Mouse (Mus musculus) adipocyte (in vitro differentiated cells): ENCODE data around the gene Tmem86a.

Experiments used
- DNase-seq: peaks from one replicate; pipeline ENCODE4 v3.0.0-alpha.2; 2016; ENCODE audit warnings: low spot score

Tmem86a gene

GRCm38 (mm10) chr7:47076193-47076592 is 25.8 kb downstream of the Tmem86a start:
- DNase-seq: no peak

DNA sequence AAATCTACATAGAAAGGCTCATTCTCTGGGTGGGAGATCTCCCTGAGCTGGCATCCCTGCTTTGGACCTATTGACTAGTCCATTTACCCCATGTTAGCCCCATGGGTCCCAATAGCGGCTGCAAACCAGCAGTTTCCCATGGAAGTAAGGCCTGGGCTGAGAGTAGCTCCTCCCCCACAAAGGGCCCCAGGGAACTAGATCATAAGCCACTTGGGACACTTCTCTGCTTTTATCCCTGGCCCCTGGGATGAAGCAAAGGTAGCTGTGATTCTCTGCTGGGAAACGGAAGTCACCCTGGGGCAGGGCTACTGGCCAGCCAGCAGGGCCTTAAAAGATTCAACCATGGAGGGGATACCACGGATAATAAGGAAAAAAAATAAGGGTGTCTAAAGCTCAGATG is 26.3 kb downstream of the Tmem86a start:
- no peak for DNase-seq

DNA sequence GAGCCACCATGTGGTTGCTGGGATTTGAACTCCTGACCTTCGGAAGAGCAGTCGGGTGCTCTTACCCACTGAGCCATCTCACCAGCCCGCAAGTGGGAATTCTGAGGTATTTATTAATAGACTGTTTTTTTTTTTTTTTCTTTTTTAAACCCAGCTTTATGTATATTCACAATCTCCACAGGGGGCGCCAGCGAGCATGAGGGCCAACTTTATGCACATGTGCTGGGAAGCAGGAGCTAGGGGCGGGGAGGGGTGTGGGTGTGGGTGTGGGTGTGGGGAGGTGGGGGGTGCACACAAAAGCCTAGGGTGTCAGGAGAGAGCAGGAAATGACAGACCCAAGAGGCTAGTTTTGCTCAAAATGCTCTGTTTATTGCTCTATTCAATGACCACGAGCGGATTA is 27.1 kb downstream of the Tmem86a start:
- DNase-seq: peak; percentile 45

GRCm38 (mm10) chr7:47080868-47081267 is 30.5 kb downstream of the Tmem86a start:
- DNase-seq: no peak

DNA sequence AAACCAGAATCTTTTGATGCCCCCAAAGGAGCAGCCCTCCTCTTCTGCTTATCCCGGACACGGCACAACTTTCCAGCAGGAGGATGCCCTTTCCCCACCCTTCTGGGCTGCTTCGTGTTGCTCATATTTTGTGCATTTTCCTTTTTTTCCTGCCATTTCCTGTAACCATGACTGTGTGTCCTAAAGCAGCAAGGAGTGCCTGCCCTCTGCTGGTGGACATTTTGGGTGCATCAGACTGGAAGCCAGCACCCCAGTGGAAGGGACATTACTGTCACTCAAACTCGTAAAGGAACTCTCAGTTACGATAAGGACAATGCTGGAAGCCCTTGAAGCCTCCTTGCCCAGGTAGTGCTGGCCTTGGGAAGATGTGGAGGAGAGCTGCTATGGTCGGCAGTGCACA is 30.9 kb downstream of the Tmem86a start:
- DNase-seq: peak; percentile 81

GRCm38 (mm10) chr7:47085075-47085474 is 34.7 kb downstream of the Tmem86a start:
- DNase-seq: no peak

GRCm38 (mm10) chr7:47093935-47094334 is 43.5 kb downstream of the Tmem86a start:
- DNase-seq: no peak

GRCm38 (mm10) chr7:47094969-47095368 is 44.6 kb downstream of the Tmem86a start:
- no peak for DNase-seq

DNA sequence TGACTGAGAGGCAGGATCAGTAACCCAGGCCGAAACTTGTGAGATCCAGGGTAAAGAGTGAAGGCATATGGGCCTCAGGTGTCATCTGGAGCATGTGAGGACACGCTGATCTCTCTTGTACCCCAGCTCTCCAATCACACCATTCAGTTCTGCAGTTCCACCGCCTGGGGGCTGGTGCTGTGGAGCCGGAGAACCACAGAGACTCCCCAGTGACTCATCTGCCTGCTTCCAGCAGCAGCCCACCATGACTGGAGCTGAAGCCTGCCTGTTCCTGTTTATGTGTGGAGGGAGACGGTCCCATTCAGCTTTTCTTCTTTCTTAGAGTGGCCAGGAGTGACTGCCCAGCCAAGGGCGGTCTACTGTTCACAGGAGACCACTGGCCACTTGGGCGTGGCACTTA is 47.6 kb downstream of the Tmem86a start:
- DNase-seq: no peak

DNA sequence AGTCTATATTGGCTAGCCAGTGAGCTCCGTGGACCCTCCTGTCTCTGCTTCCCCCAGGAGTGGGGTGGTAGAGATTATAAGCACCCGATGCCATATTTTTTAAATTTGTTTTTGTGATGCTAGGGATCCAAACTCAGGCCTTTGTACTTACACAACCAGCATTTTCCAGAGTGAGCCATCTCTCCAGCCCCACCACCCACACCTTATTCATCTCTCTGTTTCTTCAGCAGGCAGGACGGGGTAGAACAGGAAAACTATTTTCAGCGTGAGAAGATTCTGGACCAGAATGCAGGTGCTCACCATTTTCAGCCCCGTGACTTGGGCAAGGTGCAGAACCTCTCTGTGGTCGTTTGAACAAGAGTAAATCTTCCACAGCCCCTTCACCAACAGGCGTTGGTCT is 48.9 kb downstream of the Tmem86a start:
- DNase-seq: no peak

DNA sequence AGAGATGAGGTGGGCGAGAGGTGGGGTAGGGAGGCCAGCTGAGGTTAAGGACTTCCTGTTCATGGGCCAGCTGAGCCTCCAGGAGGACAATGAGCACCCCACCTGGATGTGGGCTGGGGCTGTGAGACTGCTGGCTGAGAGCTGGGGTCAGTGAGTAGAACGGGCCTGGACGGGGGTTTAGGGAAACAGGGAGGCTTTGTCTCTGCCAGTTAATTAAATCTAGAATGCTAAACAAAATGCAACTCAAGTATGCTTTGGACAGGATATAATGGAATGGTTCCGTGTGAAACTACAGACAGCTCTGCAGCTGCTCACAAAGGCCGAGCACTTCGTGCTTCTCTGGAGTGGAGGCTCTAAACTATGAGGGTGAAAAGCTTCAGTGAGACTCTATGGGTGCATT is 50.2 kb downstream of the Tmem86a start:
- DNase-seq: no peak

GRCm38 (mm10) chr7:47102970-47103369 is 52.6 kb downstream of the Tmem86a start:
- DNase-seq: no peak

DNA sequence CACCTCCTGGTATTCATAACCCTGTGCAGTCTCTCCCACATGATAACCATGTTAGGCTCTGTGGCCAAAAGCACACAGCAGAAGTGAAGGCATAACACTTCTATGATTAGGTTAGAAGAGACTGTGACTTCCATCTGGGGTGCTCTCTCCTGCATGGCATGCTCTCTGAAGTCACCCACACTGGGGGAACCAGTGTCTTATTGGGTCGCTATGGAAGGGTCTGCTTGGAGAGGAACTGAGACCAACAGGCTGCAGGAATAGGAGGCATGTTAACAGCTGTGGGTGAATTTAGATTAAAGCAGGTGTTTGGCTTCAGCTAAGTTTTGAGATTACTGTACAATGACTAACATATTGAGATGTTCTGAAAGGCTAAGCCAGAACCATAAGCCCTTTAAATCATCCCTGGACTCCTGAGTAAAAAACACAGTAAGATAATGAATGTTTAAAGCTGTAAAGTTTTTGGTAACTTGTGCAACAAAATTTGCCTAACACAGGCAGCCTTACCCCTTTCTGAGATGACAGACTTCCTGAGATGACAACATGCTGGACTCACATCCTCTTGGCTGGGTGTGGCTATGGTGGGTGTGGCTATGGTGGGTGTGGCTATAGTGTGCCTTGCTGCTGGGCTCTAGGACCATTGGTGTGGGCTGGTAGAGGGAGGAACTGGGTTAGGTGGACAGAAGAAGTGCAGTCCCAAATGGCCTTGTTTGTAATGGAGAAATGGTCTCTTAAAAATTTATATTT is 53.4 kb downstream of the Tmem86a start:
- DNase-seq: peak; percentile 7
